Mouse (Mus musculus) gastrocnemius, adult 18-20 months (tissue): ENCODE measurements around the gene Prkd2. TPM values are rescaled to one million over a fixed set of nuclear protein-coding genes. Genes with fewer than 3 reads are reported as not detected.
A peak's percentile ranks its signal among the peaks of the same experiment; 100 is the strongest.

ENCODE experiments used
- DNase-seq: peaks from one replicate; pipeline ENCODE4 v3.0.0; 2021; ENCODE audit warnings: low spot score
- total RNA-seq, 2 experiments: library from RNA; stranded (reverse); gene quantifications; 2 replicates each; pipeline ENCODE4 v1.2.3; 2021

Gene Prkd2
- total RNA-seq, 2 experiments from 2014 or later: 4.9 to 5.9 TPM

GRCm38 (mm10) chr7:16826571-16826970 is 16.1 kb upstream of the Prkd2 start:
- DNase-seq: no peak

GRCm38 (mm10) chr7:16827274-16827673 is 15.4 kb upstream of the Prkd2 start:
- DNase-seq: no peak

DNA sequence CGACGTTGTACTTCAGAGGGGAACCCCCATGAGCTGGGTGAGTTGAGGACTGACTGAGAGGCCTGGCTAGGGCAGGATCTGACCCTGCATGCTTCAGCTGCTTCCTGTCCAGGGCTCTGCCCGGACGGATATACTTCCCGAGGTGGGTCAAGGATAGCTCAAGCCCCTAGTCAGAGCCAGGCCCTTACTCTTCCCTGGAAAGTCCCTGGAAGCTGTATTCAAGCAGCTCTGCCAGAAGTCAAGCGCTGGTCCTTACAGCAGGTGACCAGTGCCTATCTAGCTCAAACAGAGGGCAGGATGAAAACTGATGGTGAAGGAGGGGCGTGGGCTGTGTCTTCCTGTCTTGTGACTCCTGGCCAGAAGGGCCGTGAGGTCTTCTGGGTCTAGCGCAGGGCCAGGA is 12.3 kb upstream of the Prkd2 start:
- no peak for DNase-seq

DNA sequence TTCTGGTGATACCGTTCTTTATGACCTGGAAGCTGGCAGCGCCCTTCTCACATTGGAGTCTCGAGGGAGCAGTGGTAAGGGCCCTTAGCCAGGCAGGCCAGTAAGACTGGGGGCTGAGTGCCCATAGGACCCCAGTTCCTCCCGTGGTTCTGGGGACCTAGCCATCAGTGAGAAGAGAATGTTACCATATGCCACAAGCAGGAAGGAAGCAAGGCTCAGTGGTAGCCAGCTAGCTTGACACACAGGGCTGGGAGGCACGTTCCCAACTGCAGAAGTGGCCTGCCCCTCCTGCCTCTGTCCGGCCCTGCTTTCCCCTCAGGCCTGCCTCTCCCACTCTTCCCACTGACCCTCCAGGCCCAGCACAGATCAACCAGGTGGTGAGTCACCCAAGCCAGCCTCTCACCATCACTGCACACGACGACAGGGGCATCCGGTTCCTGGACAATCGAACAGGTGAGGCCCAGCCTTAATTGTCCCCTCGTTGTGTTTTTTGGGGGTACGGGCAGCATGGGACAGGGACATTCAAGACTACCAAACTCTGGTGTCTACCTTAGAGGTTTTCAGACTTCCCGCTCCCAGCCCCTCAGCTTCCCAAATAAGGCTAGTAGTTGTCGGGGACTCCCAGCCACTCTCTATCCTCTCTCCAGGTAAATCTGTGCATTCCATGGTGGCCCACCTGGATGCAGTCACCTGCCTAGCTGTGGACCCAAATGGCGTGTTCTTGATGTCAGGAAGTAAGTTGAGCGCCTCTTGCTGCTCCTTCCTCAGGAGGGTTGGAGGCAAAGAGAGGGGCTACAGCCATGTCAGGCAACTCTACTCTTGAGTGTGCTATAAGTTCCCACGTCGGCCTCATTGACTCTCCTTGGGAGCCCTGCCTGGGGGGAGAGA is 4.5 kb upstream of the Prkd2 start:
- DNase-seq: no peak

DNA sequence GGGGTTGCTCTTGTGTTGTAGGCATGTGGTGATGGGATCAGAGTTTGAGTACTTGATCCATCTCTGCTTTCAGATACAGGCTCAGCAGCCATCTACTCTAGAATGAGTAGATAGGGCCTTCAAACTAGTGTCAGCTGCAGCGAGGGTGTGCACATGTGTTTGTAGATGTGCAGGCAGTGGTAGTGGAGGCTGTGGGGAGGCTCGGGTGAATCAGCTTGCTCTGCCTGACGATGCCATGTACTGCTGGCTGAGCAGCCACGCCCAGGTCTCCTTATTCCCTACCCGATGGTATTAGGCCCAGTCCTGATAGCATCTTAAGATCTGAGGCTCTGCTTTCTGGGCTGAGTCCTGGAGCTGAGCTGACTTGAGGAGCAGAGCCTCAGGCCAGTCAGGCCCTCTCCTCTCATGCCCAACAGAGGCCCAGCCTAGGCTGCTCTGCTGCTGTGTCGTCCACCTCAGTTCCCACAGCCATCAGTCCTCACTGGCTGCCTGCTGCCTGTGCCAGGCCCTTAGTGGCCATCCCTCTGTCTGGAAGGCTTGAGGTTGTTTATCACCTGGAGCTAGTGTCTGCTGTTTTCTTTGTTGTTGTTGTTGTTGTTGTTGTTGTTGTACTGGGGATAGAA is 3.8 kb upstream of the Prkd2 start:
- DNase-seq: no peak

DNA sequence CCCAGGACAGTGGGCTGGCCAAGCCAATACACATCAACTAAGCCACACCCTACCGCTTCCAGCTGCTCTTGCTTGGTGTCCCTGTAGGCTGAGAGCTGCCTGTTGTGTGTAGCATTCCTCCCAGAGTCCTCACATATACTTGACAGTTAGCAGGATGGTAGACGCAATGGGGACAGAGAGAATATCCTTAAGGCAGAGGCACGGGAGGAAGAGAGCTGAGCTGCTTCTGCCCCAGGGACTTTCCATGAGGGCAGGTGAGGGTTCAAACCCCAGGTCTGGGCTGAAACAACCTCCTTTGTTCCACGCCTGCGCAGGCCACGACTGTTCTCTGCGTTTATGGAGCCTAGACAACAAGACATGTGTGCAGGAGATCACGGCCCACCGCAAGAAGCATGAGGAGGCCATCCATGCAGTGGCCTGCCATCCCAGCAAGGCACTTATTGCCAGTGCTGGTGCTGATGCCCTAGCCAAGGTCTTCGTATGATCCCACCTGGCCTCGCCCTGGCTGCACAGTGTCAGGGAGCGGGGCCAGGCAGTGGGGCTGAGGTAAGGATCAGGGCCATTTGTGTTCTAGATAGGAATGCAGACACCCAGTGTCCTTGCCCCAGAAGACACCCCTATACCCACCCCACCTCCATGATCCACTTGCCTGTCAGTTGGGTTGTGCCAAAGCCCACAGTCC is 3.1 kb upstream of the Prkd2 start:
- no peak for DNase-seq

GRCm38 (mm10) chr7:16840109-16840491 is 2.6 kb upstream of the Prkd2 start:
- no peak for DNase-seq

- no peak for DNase-seq
These were observed 1.6 kb upstream of the Prkd2 start for GRCm38 (mm10) chr7:16841078-16841477.

- DNase-seq: no peak
These were observed 841 bp upstream of the Prkd2 start for GRCm38 (mm10) chr7:16841561-16842560.

GRCm38 (mm10) chr7:16843441-16844171 is 904 bp downstream of the Prkd2 start:
- DNase-seq: peak; percentile 25

DNA sequence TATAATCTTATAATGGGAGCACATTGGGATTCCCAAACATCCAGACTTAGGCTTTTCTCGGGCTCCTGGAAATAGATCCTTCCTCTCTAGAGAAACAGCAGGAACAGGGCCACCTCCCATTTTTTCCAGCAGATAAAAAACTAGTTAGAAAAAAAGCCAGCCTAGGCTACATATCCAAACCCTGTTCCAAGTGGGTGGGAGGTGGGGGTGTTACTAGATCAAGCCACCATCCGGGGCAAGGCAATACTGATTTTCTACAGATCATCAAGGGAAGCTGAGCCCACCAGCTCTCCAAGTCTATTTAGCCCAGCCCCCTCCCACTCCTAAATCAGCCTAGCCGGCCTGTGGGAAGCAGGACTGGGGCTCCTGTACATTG is 2.0 kb downstream of the Prkd2 start:
- DNase-seq: no peak

DNA sequence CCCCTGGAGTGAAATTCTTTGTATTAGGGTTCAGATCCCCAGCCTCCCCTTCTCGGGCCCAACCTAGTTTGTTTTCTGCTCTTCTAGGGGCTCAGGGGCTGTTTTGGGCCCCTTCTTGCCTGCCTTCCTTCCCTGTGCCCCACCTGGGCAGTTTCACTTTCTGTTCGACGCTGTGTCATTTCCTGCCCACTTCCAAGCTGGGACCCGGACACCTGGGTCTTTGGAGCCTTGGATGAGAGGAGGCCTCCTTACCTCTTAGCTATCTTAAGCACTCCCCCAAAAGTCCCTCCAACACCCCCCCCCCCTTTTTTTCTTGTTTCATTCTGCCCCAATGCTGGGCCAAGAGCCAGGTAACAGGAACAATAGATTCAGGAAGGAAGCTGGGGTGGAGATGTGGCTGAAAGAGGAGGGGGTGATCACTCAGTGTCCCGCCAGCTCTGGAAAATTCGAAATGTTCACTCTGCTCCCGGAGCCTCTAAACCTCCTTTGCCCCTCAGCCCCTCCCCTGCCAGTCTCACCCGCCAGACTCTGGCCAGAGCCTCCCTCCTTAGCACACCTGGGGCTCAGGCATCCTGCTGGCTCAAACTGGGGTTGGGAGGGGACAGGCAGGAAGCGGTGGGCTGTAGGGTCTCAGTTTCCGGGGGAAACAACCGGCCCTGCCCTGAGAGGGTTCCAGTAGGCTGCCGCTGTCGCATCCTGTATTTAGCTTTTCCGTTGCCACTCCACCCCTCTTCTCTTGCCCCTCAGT is 2.5 kb downstream of the Prkd2 start:
- peak; percentile 25 for DNase-seq

- no peak for DNase-seq
These were observed 3.1 kb downstream of the Prkd2 start for GRCm38 (mm10) chr7:16845820-16846167.

DNA sequence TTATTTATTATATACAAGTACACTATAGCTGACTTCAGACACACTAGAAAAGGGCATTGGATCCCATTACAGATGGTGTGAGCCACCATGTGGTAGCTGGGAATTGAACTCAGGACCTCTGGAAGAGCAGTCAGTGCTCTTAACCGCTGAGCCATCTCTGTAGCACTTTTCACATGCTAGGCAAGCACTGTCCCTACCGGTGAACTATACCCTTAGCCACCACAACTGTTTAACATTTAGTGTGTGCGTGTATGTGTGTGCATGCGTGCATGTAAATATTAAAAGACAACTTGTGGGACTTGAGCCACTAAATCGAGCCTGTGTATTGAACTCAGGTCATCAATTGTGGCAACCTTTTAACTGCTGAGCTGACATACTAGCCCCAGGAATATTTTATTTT is 4.1 kb downstream of the Prkd2 start:
- no peak for DNase-seq

DNA sequence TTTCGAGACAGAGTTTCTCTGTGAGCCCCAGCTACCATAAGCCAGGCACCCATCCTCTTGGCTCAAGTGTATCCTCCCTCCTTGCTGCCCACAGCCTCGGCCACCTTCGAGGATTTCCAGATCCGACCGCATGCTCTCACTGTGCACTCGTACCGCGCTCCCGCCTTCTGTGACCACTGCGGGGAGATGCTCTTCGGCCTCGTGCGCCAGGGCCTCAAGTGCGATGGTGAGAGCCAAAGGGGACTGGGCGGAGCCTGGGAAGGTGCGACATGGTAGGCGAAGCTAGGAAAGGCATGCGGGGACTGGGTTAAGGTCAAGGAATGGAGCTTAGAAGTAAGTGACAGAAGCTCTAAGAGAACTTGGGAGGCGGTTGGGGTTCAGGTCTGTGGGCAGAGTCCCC is 4.8 kb downstream of the Prkd2 start:
- no peak for DNase-seq

DNA sequence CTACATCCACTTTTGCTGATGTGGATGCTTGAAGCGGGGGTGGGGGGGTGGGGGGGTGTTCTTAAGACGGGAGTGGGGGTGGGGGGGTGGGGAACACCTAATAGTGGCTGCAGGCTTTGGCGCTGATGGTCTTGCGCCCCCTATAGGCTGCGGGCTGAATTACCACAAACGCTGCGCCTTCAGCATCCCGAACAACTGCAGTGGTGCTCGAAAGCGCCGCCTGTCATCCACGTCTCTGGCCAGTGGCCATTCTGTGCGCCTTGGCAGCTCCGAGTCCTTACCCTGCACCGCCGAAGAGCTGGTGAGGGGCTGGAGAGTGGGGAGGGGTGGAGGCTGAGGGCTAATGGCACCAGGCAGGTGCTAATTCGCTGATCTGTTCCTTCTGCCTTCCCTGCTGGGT is 5.9 kb downstream of the Prkd2 start:
- peak; percentile 57 for DNase-seq

GRCm38 (mm10) chr7:16851636-16852035 is 8.9 kb downstream of the Prkd2 start:
- DNase-seq: no peak

- no peak for DNase-seq
These were observed 10.7 kb downstream of the Prkd2 start for GRCm38 (mm10) chr7:16853302-16853831.

DNA sequence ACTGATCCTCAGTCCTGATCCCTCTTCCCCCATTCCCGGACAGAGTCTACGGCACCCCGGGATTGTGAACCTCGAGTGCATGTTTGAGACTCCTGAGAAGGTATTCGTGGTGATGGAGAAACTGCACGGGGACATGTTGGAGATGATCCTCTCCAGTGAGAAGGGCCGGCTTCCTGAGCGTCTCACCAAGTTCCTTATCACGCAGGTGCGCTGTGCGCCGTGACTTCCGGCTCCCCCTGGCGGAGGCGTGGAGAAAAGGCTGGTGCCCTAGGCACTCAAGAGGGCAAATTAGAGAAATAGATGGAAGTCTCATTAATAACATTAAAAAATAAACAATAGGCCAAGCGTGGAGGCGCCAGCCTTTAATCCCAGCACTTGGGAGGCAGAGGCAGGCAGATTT is 15.6 kb downstream of the Prkd2 start:
- no peak for DNase-seq
